Mouse (Mus musculus): ENCODE data around the gene Btbd35f23. TPM values are rescaled to one million over a fixed set of nuclear protein-coding genes. Genes with fewer than 3 reads are reported as not detected.
"Not testable (repeated sequence)": the region's sequence is repeated elsewhere in the genome, so short reads cannot be mapped to it uniquely, and the experiment has no call there.

Btbd35f23 gene
- not detected in 2 replicates for polyA plus RNA-seq (2012; rRNA removed)

- 72% methylated on average over 2 of the region's 2 CpGs for WGBS
- DNase-seq; H3K27ac ChIP-seq (ENCODE audit: control insufficient read depth, insufficient read depth, low read length); H3K4me1 ChIP-seq (replicated peaks; ENCODE audit: control insufficient read depth, insufficient read depth, low read length); H3K4me3 ChIP-seq (ENCODE audit: control insufficient read depth, insufficient read depth, low read length); H3K27me3 ChIP-seq (ENCODE audit: control insufficient read depth, insufficient read depth, low read length); H3K36me3 ChIP-seq (ENCODE audit: control insufficient read depth, insufficient read depth, low read length): not testable (repeated sequence)
These were observed at the start of gene Btbd35f23 for GRCm38 (mm10) chrX:3076575-3076974. Gene Btbd35f23 (plus strand): TSS chrX:3076875.

Other genes with a start within 250 kb of the Btbd35f23 start
- not detected in 2 replicates for gene Btbd35f24, start 119.0 kb downstream of the Btbd35f23 start, polyA plus RNA-seq (2012; rRNA removed)

All from thymus, adult 2 months (tissue).